Mouse (Mus musculus) kidney, adult 2 months (tissue): ENCODE measurements around the gene Zp1.

Experiments used
- CTCF ChIP-seq: fragments of 200-500 bp; conservative IDR thresholded peaks from 2 replicates; pipeline ENCODE4 v1.5.1; 2011; ENCODE audit warnings: low read depth, mild to moderate bottlenecking, control low read depth, low read length, moderate library complexity, mixed read lengths; ENCODE audit not compliant: insufficient read depth, insufficient read length
- POLR2A ChIP-seq: fragments of 200-500 bp; IDR thresholded peaks from one replicate; pipeline ENCODE4 v1.6.1; 2011; ENCODE audit warnings: low read depth, low read length, control low read depth

DNA sequence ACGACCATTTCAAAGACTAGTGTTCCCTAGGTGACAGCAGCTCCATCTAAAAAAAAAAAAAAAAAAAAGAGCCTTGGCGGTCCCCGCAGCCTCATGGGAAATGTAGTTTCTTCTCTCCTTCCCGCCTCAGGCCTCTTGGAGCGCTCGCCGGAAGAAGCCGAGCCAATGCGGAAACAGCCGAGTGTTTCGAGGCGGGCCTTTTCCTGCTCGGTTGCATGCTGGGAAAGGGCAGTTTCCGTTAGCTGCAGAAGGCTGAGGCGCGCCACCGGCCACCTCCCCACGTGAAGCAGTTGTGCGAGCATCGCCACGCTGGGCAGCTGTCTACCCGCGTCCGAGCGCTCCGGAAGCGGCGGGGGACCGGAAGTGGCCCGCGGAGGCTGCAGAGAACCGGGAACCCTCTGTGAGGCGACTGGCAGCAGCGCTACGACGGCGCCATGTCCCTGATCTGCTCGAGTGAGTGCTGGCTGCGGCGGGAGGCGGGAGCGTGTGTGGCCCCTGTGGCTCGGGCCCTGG lies 25.4 kb downstream of the Zp1 start, which contains the start of gene Prpf19:
- peak; percentile 59 for TF ChIP-seq POLR2A
- no peak for TF ChIP-seq CTCF
